Mouse (Mus musculus) embryonic stem cell, embryonic (primary cell): ENCODE data around the gene Olfr1337.
"Not testable (repeated sequence)": the region's sequence is repeated elsewhere in the genome, so short reads cannot be mapped to it uniquely, and the experiment has no call there.

Experiments
- CTCF ChIA-PET, 4 experiments: fragments of 300-600 bp in 2 of 4; fragments of 350-600 bp in 2 of 4; sonication (Branson Sonifier 250); formaldehyde crosslinking; loops; one replicate each; lab custom pipeline; 2022; ENCODE audit warnings: inconsistent platforms in 2 of 4; lab: Charles Lee
- POLR2A ChIA-PET, 4 experiments: fragments of 300-600 bp in 2 of 4; fragments of 350-600 bp in 2 of 4; sonication (Branson Sonifier 250); formaldehyde crosslinking; loops; one replicate each; lab custom pipeline; 2022; ENCODE audit warnings: antibody characterized with exemption in 4 of 4, inconsistent platforms in 1 of 4; lab: Charles Lee

Gene Olfr1337

GRCm38 (mm10) chr4:118782486-118782885 lies at the start of gene Olfr1337:
Gene Olfr1337, minus strand, starts transcription at chr4:118782586.
- CTCF ChIA-PET: no interaction called here

GRCm38 (mm10) chr4:118818921-118819320 lies 36.5 kb upstream of the Olfr1337 start:
- ChIA-PET POLR2A (no interaction called here), CTCF (no interaction called here)

More at GRCm38 (mm10) chr4:118782486-118782885, at the start of gene Olfr1337:
- POLR2A ChIA-PET: no interaction called here

- ChIA-PET CTCF (interaction anchor here in 1 of 4 experiments (0.5 kb wide), 1 partner anchor 888 kb away, joined by 3 read pairs; no protein-coding TSS in a partner anchor), POLR2A (no interaction called here)
Observed at GRCm38 (mm10) chr4:118809844-118810243, 27.5 kb upstream of the Olfr1337 start, which contains the start of gene Olfr1335. Gene Olfr1335, minus strand, starts transcription at chr4:118809944.

- CTCF ChIA-PET: interaction anchor here in 1 of 4 experiments (0.7 kb wide), 1 partner anchor 74 kb away, joined by 5 read pairs; no protein-coding TSS in a partner anchor
- POLR2A ChIA-PET: not testable (repeated sequence)
Observed at GRCm38 (mm10) chr4:118792796-118793195, 10.4 kb upstream of the Olfr1337 start.

- ChIA-PET CTCF (interaction anchor here in 1 of 4 experiments (1.4 kb wide), 1 partner anchor 146 kb away, joined by 4 read pairs; no protein-coding TSS in a partner anchor), POLR2A (no interaction called here)
Observed at GRCm38 (mm10) chr4:118758637-118759036, 23.7 kb downstream of the Olfr1337 start, which contains the start of gene Olfr1338. Gene Olfr1338, minus strand, starts transcription at chr4:118758737.

GRCm38 (mm10) chr4:118741881-118742280 lies 40.5 kb downstream of the Olfr1337 start:
- CTCF ChIA-PET: interaction anchor here in 1 of 4 experiments (0.7 kb wide), 1 partner anchor 461 kb away, joined by 3 read pairs; no protein-coding TSS in a partner anchor

GRCm38 (mm10) chr4:118740988-118741698 lies 41.2 kb downstream of the Olfr1337 start:
- POLR2A ChIA-PET: interaction anchor here in 1 of 4 experiments (1.4 kb wide), 1 partner anchor 491 kb away, joined by 3 read pairs; the partner anchor contains the start of genes AU022252 and P3h1
- CTCF ChIA-PET: interaction anchor here in 1 of 4 experiments (0.7 kb wide), 1 partner anchor 462 kb away, joined by 3 read pairs; no protein-coding TSS in a partner anchor

More at GRCm38 (mm10) chr4:118741881-118742280, 40.5 kb downstream of the Olfr1337 start:
- POLR2A ChIA-PET: interaction anchor here in 1 of 4 experiments (1.4 kb wide), 1 partner anchor 491 kb away, joined by 3 read pairs; the partner anchor contains the start of genes AU022252 and P3h1

- CTCF ChIA-PET: interaction anchor here in 1 of 4 experiments (0.7 kb wide), 2 partner anchors 48 to 249 kb away, joined by 3 read pairs; no protein-coding TSS in a partner anchor
Observed at GRCm38 (mm10) chr4:118739574-118739973, 42.8 kb downstream of the Olfr1337 start.

GRCm38 (mm10) chr4:118731875-118732274 lies 50.5 kb downstream of the Olfr1337 start, which contains the start of gene Olfr1339:
Gene Olfr1339, plus strand, starts transcription at chr4:118732175.
- CTCF ChIA-PET: interaction anchor here in 2 of 4 experiments (0.6 kb wide), 2 partner anchors 184 to 269 kb away, joined by 3 to 5 read pairs; no protein-coding TSS in a partner anchor
- POLR2A ChIA-PET: no interaction called here

More at GRCm38 (mm10) chr4:118739574-118739973, 42.8 kb downstream of the Olfr1337 start:
- POLR2A ChIA-PET: interaction anchor here in 1 of 4 experiments (0.7 kb wide), 1 partner anchor 1752 kb away, joined by 6 read pairs; no protein-coding TSS in a partner anchor
